Mouse (Mus musculus): ENCODE results near the gene Mnd1.

DNA sequence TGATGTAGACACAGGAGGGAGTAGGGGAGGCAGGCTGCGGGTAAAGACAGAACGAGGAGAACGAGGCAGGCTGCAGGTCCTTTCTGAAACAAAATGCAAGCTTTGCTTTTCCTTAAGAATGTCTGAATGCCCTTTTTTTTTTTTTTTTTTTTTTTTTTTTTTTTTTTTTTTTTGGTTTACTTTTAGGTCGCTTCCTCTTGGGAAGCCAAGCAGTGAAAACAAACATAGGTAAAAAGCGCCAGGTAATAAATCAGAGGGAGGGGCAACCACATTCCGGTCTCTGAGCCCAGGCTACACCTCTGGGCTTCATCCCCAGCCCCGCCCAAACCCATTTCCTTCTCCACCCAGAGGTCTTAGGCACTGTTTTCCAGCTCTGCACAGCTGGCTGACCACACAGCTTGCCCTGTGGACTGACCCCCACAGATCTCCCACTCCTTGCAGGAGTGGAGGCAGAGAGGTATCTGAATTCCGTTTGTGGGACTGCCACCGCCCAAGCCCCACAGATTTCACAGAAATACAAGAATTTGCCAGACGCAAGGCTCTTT lies 34.1 kb upstream of the Mnd1 start:
- TF ChIP-seq CHD2 (IDR thresholded peaks at IDR 0.05; ENCODE audit: low read depth, low read length) (no peak), ZC3H11A (IDR thresholded peaks at IDR 0.05; ENCODE audit: borderline replicate concordance, low read depth, low read length) (no peak)

Data from ES-E14 (cell line).